Mouse (Mus musculus): ENCODE measurements around the gene Bri3bp. TPM values are rescaled to one million over a fixed set of nuclear protein-coding genes. Genes with fewer than 3 reads are reported as not detected.
A peak's percentile ranks its signal among the peaks of the same experiment; 100 is the strongest.

The Bri3bp gene
- total and polyA plus RNA-seq, 2 experiments from 2014 or later = 27.8 to 65.8 TPM

GRCm38 (mm10) chr5:125403481-125404465, 37.6 kb upstream of the Bri3bp start:
- H3K4me1 ChIP-seq (ENCODE audit: control insufficient read depth, insufficient read depth) = peaks cover 12% of the 10 kb centered on the region; the same call in 1 of the 2 replicates
- no peaks in the 10 kb centered on the region for H3K36me3 ChIP-seq (replicated peaks; ENCODE audit: control insufficient read depth, insufficient read depth, low read length)
- H3K9ac ChIP-seq (replicated peaks; ENCODE audit: low read depth, low read length) = no peak overlapping the region
- WGBS = 12% methylated on average over 31 of the region's 31 CpGs
- no peaks in the 10 kb centered on the region for H3K9me3 ChIP-seq (replicated peaks; ENCODE audit: control insufficient read depth, low read length)
- H3K4me2 ChIP-seq (ENCODE audit: low read depth, low read length) = peak overlapping the region; percentile 70
- TF ChIP-seq CTCF (IDR thresholded peaks at IDR 0.05; ENCODE audit: low read depth) = no peak
- TF ChIP-seq EP300 (IDR thresholded peaks at IDR 0.05; ENCODE audit: low read depth) = no peak; the same call in 1 of the 2 replicates
- ATAC-seq (ENCODE audit: insufficient read depth, low read depth) (peak; percentile 31), DNase-seq (ENCODE audit: low spot score) (peak; percentile 68)
- peak overlapping the region; percentile 54 for H3K27ac ChIP-seq (ENCODE audit: low read depth)
- H3K27me3 ChIP-seq (ENCODE audit: control insufficient read depth, insufficient read depth, low read length) = no peaks in the 10 kb centered on the region
- peak overlapping the region; percentile 62 for H3K4me3 ChIP-seq (ENCODE audit: low read depth, low read length)

GRCm38 (mm10) chr5:125404536-125404902, 36.8 kb upstream of the Bri3bp start:
- H3K4me2 ChIP-seq (ENCODE audit: low read depth, low read length) = peak overlapping the region; percentile 70
- ATAC-seq (ENCODE audit: insufficient read depth, low read depth) (no peak), DNase-seq (ENCODE audit: low spot score) (no peak)
- H3K27me3 ChIP-seq (ENCODE audit: control insufficient read depth, insufficient read depth, low read length) = no peaks in the 10 kb centered on the region
- H3K36me3 ChIP-seq (replicated peaks; ENCODE audit: control insufficient read depth, insufficient read depth, low read length) = no peaks in the 10 kb centered on the region
- peak overlapping the region; percentile 59 for H3K9ac ChIP-seq (replicated peaks; ENCODE audit: low read depth, low read length)
- peak overlapping the region; percentile 62 for H3K4me3 ChIP-seq (ENCODE audit: low read depth, low read length)
- H3K4me1 ChIP-seq (ENCODE audit: control insufficient read depth, insufficient read depth) = peaks cover 12% of the 10 kb centered on the region; the same call in 1 of the 2 replicates
- 4% methylated on average over 7 of the region's 7 CpGs for WGBS
- peak overlapping the region; percentile 95 for H3K27ac ChIP-seq (ENCODE audit: low read depth)
- no peaks in the 10 kb centered on the region for H3K9me3 ChIP-seq (replicated peaks; ENCODE audit: control insufficient read depth, low read length)
- TF ChIP-seq CTCF (IDR thresholded peaks at IDR 0.05; ENCODE audit: low read depth) = no peak
- TF ChIP-seq EP300 (IDR thresholded peaks at IDR 0.05; ENCODE audit: low read depth) = no peak

- H3K27ac ChIP-seq (ENCODE audit: low read depth) = peak overlapping the region; percentile 95
- no peaks in the 10 kb centered on the region for H3K27me3 ChIP-seq (ENCODE audit: control insufficient read depth, insufficient read depth, low read length)
- H3K9me3 ChIP-seq (replicated peaks; ENCODE audit: control insufficient read depth, low read length) = no peaks in the 10 kb centered on the region
- H3K9ac ChIP-seq (replicated peaks; ENCODE audit: low read depth, low read length) = peak overlapping the region; percentile 59
- TF ChIP-seq EP300 (IDR thresholded peaks at IDR 0.05; ENCODE audit: low read depth) (no peak), CTCF (IDR thresholded peaks at IDR 0.05; ENCODE audit: low read depth) (no peak)
- H3K4me1 ChIP-seq (ENCODE audit: control insufficient read depth, insufficient read depth) = peaks cover 12% of the 10 kb centered on the region; the same call in 1 of the 2 replicates
- peak overlapping the region; percentile 62 for H3K4me3 ChIP-seq (ENCODE audit: low read depth, low read length)
- no peaks in the 10 kb centered on the region for H3K36me3 ChIP-seq (replicated peaks; ENCODE audit: control insufficient read depth, insufficient read depth, low read length)
- DNase-seq (ENCODE audit: low spot score) (peak; percentile 63), ATAC-seq (ENCODE audit: insufficient read depth, low read depth) (peak; percentile 21; the same call in 1 of the 2 replicates)
- H3K4me2 ChIP-seq (ENCODE audit: low read depth, low read length) = peak overlapping the region; percentile 70
- WGBS = under 1% methylated on average over 28 of the region's 28 CpGs
Observed at GRCm38 (mm10) chr5:125404903-125405545, 36.3 kb upstream of the Bri3bp start.

- Histone ChIP-seq H3K9ac (replicated peaks; ENCODE audit: low read depth, low read length) (peak overlapping the region; percentile 70), H3K4me2 (ENCODE audit: low read depth, low read length) (peak overlapping the region; percentile 70), H3K9me3 (replicated peaks; ENCODE audit: control insufficient read depth, low read length) (no peaks in the 10 kb centered on the region), H3K4me3 (ENCODE audit: low read depth, low read length) (peak overlapping the region; percentile 62), H3K36me3 (replicated peaks; ENCODE audit: control insufficient read depth, insufficient read depth, low read length) (no peaks in the 10 kb centered on the region), H3K4me1 (ENCODE audit: control insufficient read depth, insufficient read depth) (peaks cover 12% of the 10 kb centered on the region; the same call in 1 of the 2 replicates), H3K27me3 (ENCODE audit: control insufficient read depth, insufficient read depth, low read length) (no peaks in the 10 kb centered on the region), H3K27ac (ENCODE audit: low read depth) (peak overlapping the region; percentile 95)
- ATAC-seq (ENCODE audit: insufficient read depth, low read depth) = peak; percentile 62
- WGBS = under 1% methylated on average over 31 of the region's 31 CpGs
- peak; percentile 76; the same call in 1 of the 2 replicates for TF ChIP-seq EP300 (IDR thresholded peaks at IDR 0.05; ENCODE audit: low read depth)
- no peak for TF ChIP-seq CTCF (IDR thresholded peaks at IDR 0.05; ENCODE audit: low read depth)
- peak; percentile 81 for DNase-seq (ENCODE audit: low spot score)
Observed at GRCm38 (mm10) chr5:125405546-125406248, 35.7 kb upstream of the Bri3bp start.
